Mouse (Mus musculus) ES-E14 (cell line): Measurements from ENCODE around the gene Il2ra. TPM values are rescaled to one million over a fixed set of nuclear protein-coding genes. Genes with fewer than 3 reads are reported as not detected.
"Not testable (repeated sequence)": the region's sequence is repeated elsewhere in the genome, so short reads cannot be mapped to it uniquely, and the experiment has no call there.

Experiments used
- DNase-seq: peaks from one replicate; pipeline ENCODE4 v3.0.0-alpha.2; 2013; ENCODE audit warnings: low read depth, low spot score
- H3K27ac ChIP-seq: 2 replicates; pipeline ENCODE4 v1.5.1; 2012; ENCODE audit warnings: low read depth, mild to moderate bottlenecking, low read length, moderate library complexity, mixed read lengths; ENCODE audit not compliant: poor library complexity, insufficient read depth, severe bottlenecking
- H3K36me3 ChIP-seq: 2 replicates; pipeline ENCODE4 v1.6.1; 2012; ENCODE audit warnings: mild to moderate bottlenecking, low read length, moderate library complexity, mixed read lengths; ENCODE audit not compliant: control insufficient read depth, poor library complexity, insufficient read depth, severe bottlenecking
- H3K4me1 ChIP-seq, 2 experiments: fragments of 150-350 bp in 1 of 2; sonication (generic) in 1 of 2; 2 replicates each; pipeline ENCODE4 v1.6.1; 2012; ENCODE audit warnings: low read length in 2 of 2, mild to moderate bottlenecking in 1 of 2, mixed read lengths in 1 of 2; ENCODE audit not compliant: control insufficient read depth in 2 of 2, insufficient read depth in 2 of 2, poor library complexity in 1 of 2
- H3K4me3 ChIP-seq, 2 experiments: fragments of 150-350 bp in 1 of 2; sonication (generic) in 1 of 2; 2 replicates each; pipeline ENCODE4 v1.5.1; 2012; ENCODE audit warnings: low read length in 2 of 2, low read depth in 1 of 2, mild to moderate bottlenecking in 1 of 2, mixed read lengths in 1 of 2; ENCODE audit not compliant: insufficient read depth in 1 of 2, poor library complexity in 1 of 2, severe bottlenecking in 1 of 2
- H3K9ac ChIP-seq: 2 replicates; pipeline ENCODE4 v1.6.1; 2012; ENCODE audit warnings: low read depth, mild to moderate bottlenecking, low read length, mixed read lengths; ENCODE audit not compliant: poor library complexity, insufficient read depth, severe bottlenecking
- H3K9me3 ChIP-seq: fragments of 150-350 bp; sonication (generic); 2 replicates; pipeline ENCODE4 v1.6.1; 2012; ENCODE audit warnings: low read depth, mild to moderate bottlenecking, low read length; ENCODE audit not compliant: control insufficient read depth, insufficient read depth
- CHD2 ChIP-seq: IDR thresholded peaks from 2 replicates; pipeline ENCODE4 v1.6.1; 2014; ENCODE audit warnings: mild to moderate bottlenecking, low read depth, low read length, inconsistent platforms
- HCFC1 ChIP-seq: IDR thresholded peaks from 2 replicates; pipeline ENCODE4 v1.6.1; 2012; ENCODE audit warnings: low read length, inconsistent platforms, borderline replicate concordance; ENCODE audit not compliant: insufficient read depth
- MAFK ChIP-seq: IDR thresholded peaks from 2 replicates; pipeline ENCODE4 v1.6.1; 2014; ENCODE audit warnings: mild to moderate bottlenecking, low read depth, low read length, inconsistent platforms; ENCODE audit not compliant: insufficient read depth
- ZC3H11A ChIP-seq: IDR thresholded peaks from 2 replicates; pipeline ENCODE4 v1.6.1; 2012; ENCODE audit warnings: low read depth, mild to moderate bottlenecking, inconsistent platforms, low read length, borderline replicate concordance
- ZNF384 ChIP-seq: IDR thresholded peaks from 2 replicates; pipeline ENCODE4 v1.6.1; 2012; ENCODE audit warnings: low read depth, low read length, inconsistent platforms
- in situ Hi-C, 2 experiments: fragments of 600-800 bp; cut with MboI; formaldehyde crosslinking; loops; one replicate each; pipeline ENCODE4 v1.15.1; 2025; ENCODE audit warnings: low sequenced_read_pairs in 2 of 2, inconsistent platforms in 1 of 2; ENCODE audit not compliant: unreplicated experiment in 2 of 2
- total RNA-seq: library from RNA; depleted of rRNA; stranded (reverse); fragments of 300-350 nt; gene quantifications from 2 replicates; pipeline ENCODE4 v1.2.3, GENCODE M21; 2012

The Il2ra gene
- total RNA-seq, 1 experiment, result not detected

GRCm38 (mm10) chr2:11706746-11707065, 64.1 kb downstream of the Il2ra start:
- DNase-seq, result no peak
- Histone ChIP-seq H3K4me1 (peaks cover 0 to 6% of the 10 kb centered on the region in 2 experiments; a peak in 2 of 4 replicates), H3K36me3 (no peaks in the 10 kb centered on the region), H3K4me3 (0 out of 4 replicates have a peak overlapping the region, but pooled peaks of 1 of the 2 experiments have one; percentile 60), H3K9me3 (no peaks in the 10 kb centered on the region), H3K9ac (no peak overlapping the region), H3K27ac (no peak overlapping the region)
- in situ Hi-C loops, result no loop called here
- TF ChIP-seq CHD2, result no peak
- TF ChIP-seq ZNF384, result no peak
- no peak for TF ChIP-seq ZC3H11A
- no peak for TF ChIP-seq HCFC1
- TF ChIP-seq MAFK, result no peak

GRCm38 (mm10) chr2:11708538-11708937, 65.9 kb downstream of the Il2ra start:
- Histone ChIP-seq H3K4me3 (no peak overlapping the region), H3K9ac (no peak overlapping the region), H3K27ac (no peak overlapping the region), H3K36me3 (no peaks in the 10 kb centered on the region), H3K4me1 (peaks cover 0 to 6% of the 10 kb centered on the region in 2 experiments; a peak in 2 of 4 replicates), H3K9me3 (no peaks in the 10 kb centered on the region)
- no peak for TF ChIP-seq ZC3H11A
- no peak for TF ChIP-seq MAFK
- TF ChIP-seq CHD2, result no peak
- TF ChIP-seq HCFC1, result no peak
- TF ChIP-seq ZNF384, result no peak
- in situ Hi-C loops, result no loop called here
- no peak for DNase-seq

- H3K27ac ChIP-seq, H3K9me3 ChIP-seq, DNase-seq, H3K4me3 ChIP-seq, H3K4me1 ChIP-seq, H3K36me3 ChIP-seq, H3K9ac ChIP-seq, in situ Hi-C loops: not testable (repeated sequence)
These were observed 67.5 kb downstream of the Il2ra start for GRCm38 (mm10) chr2:11710101-11710500.

GRCm38 (mm10) chr2:11712483-11712990, 69.9 kb downstream of the Il2ra start:
- in situ Hi-C loops, result no loop called here
- no peak for TF ChIP-seq CHD2
- no peak for TF ChIP-seq ZNF384
- TF ChIP-seq HCFC1, result no peak
- no peak for TF ChIP-seq ZC3H11A
- TF ChIP-seq MAFK, result no peak
- DNase-seq, result no peak
- H3K4me3 ChIP-seq, result no peak overlapping the region
- no peak overlapping the region for H3K27ac ChIP-seq
- H3K4me1 ChIP-seq, result no peaks in the 10 kb centered on the region
- H3K9ac ChIP-seq, result no peak overlapping the region
- H3K36me3 ChIP-seq, result no peaks in the 10 kb centered on the region
- no peaks in the 10 kb centered on the region for H3K9me3 ChIP-seq

- in situ Hi-C loops, result no loop called here
- Histone ChIP-seq H3K9me3 (no peaks in the 10 kb centered on the region), H3K4me1 (no peaks in the 10 kb centered on the region), H3K36me3 (no peaks in the 10 kb centered on the region), H3K4me3 (no peak overlapping the region), H3K27ac (no peak overlapping the region), H3K9ac (no peak overlapping the region)
- DNase-seq, result no peak
- no peak for TF ChIP-seq ZNF384
- no peak for TF ChIP-seq MAFK
- no peak for TF ChIP-seq ZC3H11A
- TF ChIP-seq HCFC1, result no peak
- TF ChIP-seq CHD2, result no peak
These were observed 70.4 kb downstream of the Il2ra start for GRCm38 (mm10) chr2:11713021-11713420.
